Mouse (Mus musculus): ENCODE data around the gene Sbf1. TPM values are rescaled to one million over a fixed set of nuclear protein-coding genes. Genes with fewer than 3 reads are reported as not detected.

The Sbf1 gene
- polyA plus RNA-seq, 1 experiment from 2014 or later = 46.3 TPM

GRCm38 (mm10) chr15:89296465-89296864, 18.6 kb downstream of the Sbf1 start:
- Histone ChIP-seq H3K9me3 (replicated peaks) (no peaks in the 10 kb centered on the region), H3K36me3 (peaks cover 93% of the 10 kb centered on the region), H3K9ac (no peak overlapping the region), H3K4me1 (replicated peaks) (peaks cover 8% of the 10 kb centered on the region), H3K27ac (ENCODE audit: poor library complexity, severe bottlenecking) (no peak overlapping the region), H3K4me2 (no peak overlapping the region), H3K4me3 (no peak overlapping the region), H3K27me3 (replicated peaks) (no peaks in the 10 kb centered on the region)
- WGBS = 43% methylated on average over 1 of the region's 1 CpGs
- ATAC-seq (ENCODE audit: insufficient number of reproducible peaks, low FRiP score) = no peak

GRCm38 (mm10) chr15:89295580-89296165, 19.4 kb downstream of the Sbf1 start:
- Histone ChIP-seq H3K4me1 (replicated peaks) (peaks cover 8% of the 10 kb centered on the region), H3K27ac (ENCODE audit: poor library complexity, severe bottlenecking) (no peak overlapping the region), H3K36me3 (peaks cover 93% of the 10 kb centered on the region), H3K9me3 (replicated peaks) (no peaks in the 10 kb centered on the region), H3K4me2 (no peak overlapping the region), H3K27me3 (replicated peaks) (no peaks in the 10 kb centered on the region), H3K4me3 (no peak overlapping the region), H3K9ac (no peak overlapping the region)
- ATAC-seq (ENCODE audit: insufficient number of reproducible peaks, low FRiP score) = no peak
- WGBS = 88% methylated on average over 8 of the region's 8 CpGs

- Histone ChIP-seq H3K27ac (ENCODE audit: poor library complexity, severe bottlenecking) (no peak overlapping the region), H3K36me3 (peaks cover 94% of the 10 kb centered on the region), H3K4me2 (no peak overlapping the region), H3K9me3 (replicated peaks) (no peaks in the 10 kb centered on the region), H3K4me1 (replicated peaks) (peaks cover 8% of the 10 kb centered on the region), H3K4me3 (no peak overlapping the region), H3K27me3 (replicated peaks) (no peaks in the 10 kb centered on the region), H3K9ac (no peak overlapping the region)
- WGBS = 93% methylated on average over 10 of the region's 10 CpGs
- ATAC-seq (ENCODE audit: insufficient number of reproducible peaks, low FRiP score) = no peak
Measured at GRCm38 (mm10) chr15:89293778-89294177, 21.3 kb downstream of the Sbf1 start.

GRCm38 (mm10) chr15:89292795-89293194, 22.3 kb downstream of the Sbf1 start:
- peaks cover 8% of the 10 kb centered on the region for H3K4me1 ChIP-seq (replicated peaks)
- H3K36me3 ChIP-seq = peaks cover 96% of the 10 kb centered on the region
- ATAC-seq (ENCODE audit: insufficient number of reproducible peaks, low FRiP score) = no peak
- 47% methylated on average over 2 of the region's 2 CpGs for WGBS
- H3K27ac ChIP-seq (ENCODE audit: poor library complexity, severe bottlenecking) = no peak overlapping the region
- no peak overlapping the region for H3K9ac ChIP-seq
- no peaks in the 10 kb centered on the region for H3K27me3 ChIP-seq (replicated peaks)
- no peaks in the 10 kb centered on the region for H3K9me3 ChIP-seq (replicated peaks)
- H3K4me2 ChIP-seq = no peak overlapping the region
- H3K4me3 ChIP-seq = no peak overlapping the region

- H3K4me1 ChIP-seq (replicated peaks) = peaks cover 3% of the 10 kb centered on the region; the same call in 1 of the 2 replicates
- WGBS = 82% methylated on average over 3 of the region's 3 CpGs
- no peaks in the 10 kb centered on the region for H3K27me3 ChIP-seq (replicated peaks)
- H3K27ac ChIP-seq (ENCODE audit: poor library complexity, severe bottlenecking) = no peak overlapping the region
- no peak for ATAC-seq (ENCODE audit: insufficient number of reproducible peaks, low FRiP score)
- no peak overlapping the region for H3K9ac ChIP-seq
- H3K36me3 ChIP-seq = peaks cover 96% of the 10 kb centered on the region
- H3K4me2 ChIP-seq = no peak overlapping the region
- H3K4me3 ChIP-seq = no peak overlapping the region
- H3K9me3 ChIP-seq (replicated peaks) = no peaks in the 10 kb centered on the region
Measured at GRCm38 (mm10) chr15:89291521-89291920, 23.6 kb downstream of the Sbf1 start.

- ATAC-seq (ENCODE audit: insufficient number of reproducible peaks, low FRiP score) = no peak
- 95% methylated on average over 11 of the region's 11 CpGs for WGBS
Measured at GRCm38 (mm10) chr15:89289455-89289854, 25.7 kb downstream of the Sbf1 start.

GRCm38 (mm10) chr15:89288227-89288767, 26.8 kb downstream of the Sbf1 start:
- 88% methylated on average over 23 of the region's 23 CpGs for WGBS
- ATAC-seq (ENCODE audit: insufficient number of reproducible peaks, low FRiP score) = no peak; the same call in 1 of the 2 replicates

More at GRCm38 (mm10) chr15:89289455-89289854, 25.7 kb downstream of the Sbf1 start:
- H3K4me2 ChIP-seq = no peak overlapping the region
- no peaks in the 10 kb centered on the region for H3K27me3 ChIP-seq (replicated peaks)
- no peaks in the 10 kb centered on the region for H3K9me3 ChIP-seq (replicated peaks)
- H3K4me1 ChIP-seq (replicated peaks) = peaks cover 7% of the 10 kb centered on the region; the same call in 1 of the 2 replicates
- peaks cover 90% of the 10 kb centered on the region for H3K36me3 ChIP-seq
- no peak overlapping the region for H3K27ac ChIP-seq (ENCODE audit: poor library complexity, severe bottlenecking)
- no peak overlapping the region for H3K9ac ChIP-seq
- no peak overlapping the region for H3K4me3 ChIP-seq

GRCm38 (mm10) chr15:89286582-89286981, 28.5 kb downstream of the Sbf1 start:
- H3K36me3 ChIP-seq = peaks cover 90% of the 10 kb centered on the region
- H3K4me1 ChIP-seq (replicated peaks) = peaks cover 7% of the 10 kb centered on the region; the same call in 1 of the 2 replicates
- WGBS = 88% methylated on average over 5 of the region's 5 CpGs
- no peaks in the 10 kb centered on the region for H3K27me3 ChIP-seq (replicated peaks)
- H3K4me3 ChIP-seq = no peak overlapping the region
- no peaks in the 10 kb centered on the region for H3K9me3 ChIP-seq (replicated peaks)
- H3K9ac ChIP-seq = no peak overlapping the region
- ATAC-seq (ENCODE audit: insufficient number of reproducible peaks, low FRiP score) = no peak
- H3K27ac ChIP-seq (ENCODE audit: poor library complexity, severe bottlenecking) = no peak overlapping the region
- no peak overlapping the region for H3K4me2 ChIP-seq

More at GRCm38 (mm10) chr15:89288227-89288767, 26.8 kb downstream of the Sbf1 start:
- Histone ChIP-seq H3K9me3 (replicated peaks) (no peaks in the 10 kb centered on the region), H3K36me3 (peaks cover 90% of the 10 kb centered on the region), H3K4me1 (replicated peaks) (peaks cover 7% of the 10 kb centered on the region; the same call in 1 of the 2 replicates), H3K4me2 (no peak overlapping the region), H3K9ac (no peak overlapping the region), H3K4me3 (no peak overlapping the region), H3K27ac (ENCODE audit: poor library complexity, severe bottlenecking) (no peak overlapping the region; the same call in 1 of the 2 replicates), H3K27me3 (replicated peaks) (no peaks in the 10 kb centered on the region)

GRCm38 (mm10) chr15:89286114-89286513, 29.0 kb downstream of the Sbf1 start:
- peaks cover 7% of the 10 kb centered on the region; the same call in 1 of the 2 replicates for H3K4me1 ChIP-seq (replicated peaks)
- no peak overlapping the region for H3K27ac ChIP-seq (ENCODE audit: poor library complexity, severe bottlenecking)
- H3K9ac ChIP-seq = no peak overlapping the region
- no peak overlapping the region for H3K4me3 ChIP-seq
- no peaks in the 10 kb centered on the region for H3K27me3 ChIP-seq (replicated peaks)
- H3K36me3 ChIP-seq = peaks cover 90% of the 10 kb centered on the region
- ATAC-seq (ENCODE audit: insufficient number of reproducible peaks, low FRiP score) = no peak
- H3K9me3 ChIP-seq (replicated peaks) = no peaks in the 10 kb centered on the region
- no peak overlapping the region for H3K4me2 ChIP-seq
- 84% methylated on average over 7 of the region's 7 CpGs for WGBS

- Histone ChIP-seq H3K36me3 (peaks cover 91% of the 10 kb centered on the region), H3K4me2 (no peak overlapping the region), H3K9ac (no peak overlapping the region), H3K27ac (ENCODE audit: poor library complexity, severe bottlenecking) (no peak overlapping the region), H3K4me3 (no peak overlapping the region), H3K4me1 (replicated peaks) (peaks cover 7% of the 10 kb centered on the region; the same call in 1 of the 2 replicates), H3K27me3 (replicated peaks) (no peaks in the 10 kb centered on the region), H3K9me3 (replicated peaks) (no peaks in the 10 kb centered on the region)
- WGBS = 88% methylated on average over 5 of the region's 5 CpGs
- no peak; the same call in 1 of the 2 replicates for ATAC-seq (ENCODE audit: insufficient number of reproducible peaks, low FRiP score)
Measured at GRCm38 (mm10) chr15:89285478-89285877, 29.6 kb downstream of the Sbf1 start.

GRCm38 (mm10) chr15:89285004-89285403, 30.1 kb downstream of the Sbf1 start:
- ATAC-seq (ENCODE audit: insufficient number of reproducible peaks, low FRiP score) = no peak
- Histone ChIP-seq H3K4me2 (no peak overlapping the region), H3K4me3 (no peak overlapping the region), H3K9me3 (replicated peaks) (no peaks in the 10 kb centered on the region), H3K4me1 (replicated peaks) (peaks cover 7% of the 10 kb centered on the region; the same call in 1 of the 2 replicates), H3K36me3 (peaks cover 91% of the 10 kb centered on the region), H3K9ac (no peak overlapping the region), H3K27me3 (replicated peaks) (no peaks in the 10 kb centered on the region), H3K27ac (ENCODE audit: poor library complexity, severe bottlenecking) (no peak overlapping the region)
